Mouse (Mus musculus) cortical plate, adult 2 months (tissue): Measurements from ENCODE around the gene Lmbr1.

Experiments used
- CTCF ChIP-seq: fragments of 200-500 bp; IDR thresholded peaks from 2 replicates; pipeline ENCODE4 v1.5.1; 2011; ENCODE audit warnings: mild to moderate bottlenecking, control low read depth, low read length; ENCODE audit not compliant: insufficient read depth; ENCODE audit errors: extremely low read depth
- POLR2A ChIP-seq: fragments of 200-500 bp; IDR thresholded peaks from 2 replicates; pipeline ENCODE4 v1.6.1; 2011; ENCODE audit warnings: mild to moderate bottlenecking, low read length, control low read depth; ENCODE audit not compliant: insufficient read depth; ENCODE audit errors: extremely low read depth

DNA sequence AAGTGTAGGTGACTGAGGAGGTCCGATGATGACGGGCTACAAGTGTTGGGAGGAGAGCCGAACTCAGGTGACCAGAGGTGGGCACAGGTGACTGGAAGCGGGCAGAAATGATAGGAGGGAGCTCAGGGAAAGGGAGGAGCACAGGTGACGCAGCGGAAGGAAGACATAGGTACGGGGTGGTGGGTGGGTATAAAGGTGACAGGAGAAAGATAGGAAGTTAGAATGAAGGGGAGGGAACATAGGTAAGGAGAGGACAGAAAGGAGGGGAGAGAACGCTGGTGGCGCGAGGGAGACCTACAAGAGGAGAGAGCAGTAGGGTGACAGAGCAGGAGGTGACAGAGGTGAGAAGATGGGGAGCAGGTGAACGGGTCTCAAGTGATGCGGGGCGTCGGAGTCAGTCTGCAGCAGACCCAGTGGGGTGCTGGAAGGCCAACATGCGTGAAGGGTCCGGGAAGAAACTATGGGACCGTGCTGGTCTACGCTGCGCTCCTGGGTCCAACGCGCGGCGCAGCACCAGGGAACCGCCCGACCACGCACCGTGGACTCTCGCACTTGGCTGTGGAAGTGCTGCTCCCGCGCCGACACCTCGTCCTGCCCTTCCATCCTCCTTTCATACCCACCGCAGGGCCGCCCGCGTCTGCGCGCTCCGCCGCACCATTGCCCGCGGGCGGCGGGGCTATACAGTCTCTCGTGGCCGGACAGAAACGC, 446 bp downstream of the Lmbr1 start:
- TF ChIP-seq POLR2A (no peak), CTCF (no peak)
